Mouse (Mus musculus): ENCODE measurements at regions not wholly inside any gene's neighbourhood (a gene's known extent, or its start where the extent isn't known, plus 50 kb on each side); places are given as distances from the start of the nearest gene placed in this dataset.

DNA sequence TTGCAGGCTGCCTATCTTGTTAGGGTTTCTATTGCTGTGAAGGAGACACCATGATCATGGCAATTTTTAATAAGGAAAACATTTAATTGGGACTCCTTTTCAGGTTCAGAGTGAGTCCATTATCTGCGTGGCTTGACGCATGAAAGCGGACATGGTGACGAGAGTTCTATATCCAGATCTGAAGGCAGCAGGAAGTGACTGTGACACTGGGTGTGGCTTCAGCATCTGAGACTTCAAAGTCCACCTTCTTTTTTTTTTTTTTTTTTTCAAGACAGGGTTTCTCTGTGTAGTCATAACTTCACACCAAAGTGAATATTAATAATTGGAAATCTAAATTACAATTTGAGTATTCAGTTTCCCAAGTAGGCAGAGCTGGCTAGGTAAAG, 118.1 kb downstream of the Sptssa start:
- Histone ChIP-seq H3K79me2 (ENCODE audit: control insufficient read depth, insufficient read depth) (no peaks in the 10 kb centered on the region), H3ac (ENCODE audit: control insufficient read depth, insufficient read length, low read depth) (no peak overlapping the region), H3K79me3 (ENCODE audit: low read depth) (no peaks in the 10 kb centered on the region), H3K36me3 (ENCODE audit: control insufficient read depth, insufficient read depth) (no peaks in the 10 kb centered on the region), H3K27me3 (ENCODE audit: control insufficient read depth, insufficient read depth, insufficient read length) (no peaks in the 10 kb centered on the region), H3K4me3 (ENCODE audit: insufficient read depth, poor library complexity, severe bottlenecking) (no peak overlapping the region)
- TF ChIP-seq CEBPB (IDR thresholded peaks at IDR 0.05; ENCODE audit: low read depth) = no peak
- no peak for TF ChIP-seq CTCF (IDR thresholded peaks at IDR 0.05; ENCODE audit: control insufficient read depth, insufficient read depth, insufficient read length)
- TF ChIP-seq FOSL1 (IDR thresholded peaks at IDR 0.05; ENCODE audit: insufficient read depth, low read length, poor library complexity, severe bottlenecking) = no peak
- TF ChIP-seq MAX (IDR thresholded peaks at IDR 0.05) = no peak
- TF ChIP-seq USF1 (IDR thresholded peaks at IDR 0.05; ENCODE audit: low read depth) = no peak
- TF ChIP-seq MYOG (IDR thresholded peaks at IDR 0.05; ENCODE audit: control insufficient read depth, extremely low read depth, insufficient read length) = no peak
- TF ChIP-seq MYOD1 (IDR thresholded peaks at IDR 0.05; ENCODE audit: control insufficient read depth, insufficient read length, low read depth) = no peak

- H3ac ChIP-seq (ENCODE audit: control insufficient read depth, insufficient read length, low read depth) = no peak overlapping the region
- H3K79me2 ChIP-seq (ENCODE audit: control insufficient read depth, insufficient read depth) = no peaks in the 10 kb centered on the region
- H3K4me3 ChIP-seq (ENCODE audit: insufficient read depth, poor library complexity, severe bottlenecking) = no peak overlapping the region
- H3K36me3 ChIP-seq (ENCODE audit: control insufficient read depth, insufficient read depth) = no peaks in the 10 kb centered on the region
- no peaks in the 10 kb centered on the region for H3K79me3 ChIP-seq (ENCODE audit: low read depth)
- no peaks in the 10 kb centered on the region for H3K27me3 ChIP-seq (ENCODE audit: control insufficient read depth, insufficient read depth, insufficient read length)
- TF ChIP-seq USF1 (IDR thresholded peaks at IDR 0.05; ENCODE audit: low read depth) = no peak
These were observed 118.6 kb downstream of the Sptssa start for GRCm38 (mm10) chr12:54537690-54538319.

DNA sequence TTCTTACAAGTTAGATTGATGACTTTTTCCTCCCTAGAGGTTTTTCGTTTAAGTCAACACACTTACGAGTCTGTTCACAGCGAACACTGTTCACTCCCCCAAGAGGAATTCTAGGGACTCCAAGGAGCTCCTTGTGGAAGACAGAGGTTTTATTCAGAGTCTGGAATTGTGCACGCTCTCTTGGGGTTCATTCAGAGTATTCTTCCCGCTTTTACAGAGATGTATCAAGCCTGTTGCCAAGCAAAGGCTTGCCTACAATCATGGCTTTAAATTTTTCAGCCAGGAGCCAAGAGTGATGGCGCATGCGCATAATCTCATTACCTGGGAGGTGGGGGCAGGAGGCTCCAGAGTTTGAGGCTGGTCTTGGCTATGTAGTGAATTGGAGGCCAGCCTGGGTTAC, 119.4 kb downstream of the Sptssa start:
- H3K4me3 ChIP-seq (ENCODE audit: insufficient read depth, poor library complexity, severe bottlenecking) = no peak overlapping the region
- H3K79me3 ChIP-seq (ENCODE audit: low read depth) = no peaks in the 10 kb centered on the region
- H3K79me2 ChIP-seq (ENCODE audit: control insufficient read depth, insufficient read depth) = no peaks in the 10 kb centered on the region
- no peaks in the 10 kb centered on the region for H3K27me3 ChIP-seq (ENCODE audit: control insufficient read depth, insufficient read depth, insufficient read length)
- no peaks in the 10 kb centered on the region for H3K36me3 ChIP-seq (ENCODE audit: control insufficient read depth, insufficient read depth)
- no peak overlapping the region for H3ac ChIP-seq (ENCODE audit: control insufficient read depth, insufficient read length, low read depth)
- TF ChIP-seq CTCF (IDR thresholded peaks at IDR 0.05; ENCODE audit: control insufficient read depth, insufficient read depth, insufficient read length) = no peak
- no peak for TF ChIP-seq MAX (IDR thresholded peaks at IDR 0.05)
- no peak for TF ChIP-seq MYOG (IDR thresholded peaks at IDR 0.05; ENCODE audit: control insufficient read depth, extremely low read depth, insufficient read length)
- no peak for TF ChIP-seq MYOD1 (IDR thresholded peaks at IDR 0.05; ENCODE audit: control insufficient read depth, insufficient read length, low read depth)
- no peak for TF ChIP-seq CEBPB (IDR thresholded peaks at IDR 0.05; ENCODE audit: low read depth)
- TF ChIP-seq USF1 (IDR thresholded peaks at IDR 0.05; ENCODE audit: low read depth) = no peak
- TF ChIP-seq FOSL1 (IDR thresholded peaks at IDR 0.05; ENCODE audit: insufficient read depth, low read length, poor library complexity, severe bottlenecking) = no peak

GRCm38 (mm10) chr12:54535556-54536516, 120.5 kb downstream of the Sptssa start:
- Histone ChIP-seq H3K36me3 (ENCODE audit: control insufficient read depth, insufficient read depth) (no peaks in the 10 kb centered on the region), H3K4me3 (ENCODE audit: insufficient read depth, poor library complexity, severe bottlenecking) (no peak overlapping the region), H3K79me3 (ENCODE audit: low read depth) (no peaks in the 10 kb centered on the region), H3ac (ENCODE audit: control insufficient read depth, insufficient read length, low read depth) (no peak overlapping the region), H3K27me3 (ENCODE audit: control insufficient read depth, insufficient read depth, insufficient read length) (no peaks in the 10 kb centered on the region), H3K79me2 (ENCODE audit: control insufficient read depth, insufficient read depth) (no peaks in the 10 kb centered on the region)
- TF ChIP-seq MYOG (IDR thresholded peaks at IDR 0.05; ENCODE audit: control insufficient read depth, extremely low read depth, insufficient read length) (no peak), USF1 (IDR thresholded peaks at IDR 0.05; ENCODE audit: low read depth) (no peak), FOSL1 (IDR thresholded peaks at IDR 0.05; ENCODE audit: insufficient read depth, low read length, poor library complexity, severe bottlenecking) (no peak), MYOD1 (IDR thresholded peaks at IDR 0.05; ENCODE audit: control insufficient read depth, insufficient read length, low read depth) (no peak), CEBPB (IDR thresholded peaks at IDR 0.05; ENCODE audit: low read depth) (no peak), MAX (IDR thresholded peaks at IDR 0.05) (no peak), CTCF (IDR thresholded peaks at IDR 0.05; ENCODE audit: control insufficient read depth, insufficient read depth, insufficient read length) (no peak)

DNA sequence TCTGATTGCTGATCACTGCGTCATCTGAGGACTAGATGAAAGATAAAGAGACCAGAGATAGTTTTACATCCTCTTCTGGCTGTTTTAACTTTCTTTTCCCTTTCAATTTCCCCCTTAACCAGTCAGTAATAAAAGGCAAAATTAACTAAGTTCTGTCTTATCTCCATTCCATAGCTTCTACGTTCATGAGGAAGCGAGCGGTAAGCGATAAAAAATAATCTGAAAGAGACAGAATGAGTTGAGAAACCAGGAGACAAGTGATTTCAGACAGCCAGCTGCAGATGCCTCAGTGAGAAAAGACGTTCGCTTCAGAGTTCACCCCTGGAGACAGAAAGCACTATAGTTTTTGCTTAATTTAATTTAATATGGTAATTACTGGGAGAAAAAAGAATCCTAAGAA, 121.5 kb downstream of the Sptssa start:
- TF ChIP-seq CEBPB (IDR thresholded peaks at IDR 0.05; ENCODE audit: low read depth) (no peak), FOSL1 (IDR thresholded peaks at IDR 0.05; ENCODE audit: insufficient read depth, low read length, poor library complexity, severe bottlenecking) (no peak), MYOD1 (IDR thresholded peaks at IDR 0.05; ENCODE audit: control insufficient read depth, insufficient read length, low read depth) (no peak), MYOG (IDR thresholded peaks at IDR 0.05; ENCODE audit: control insufficient read depth, extremely low read depth, insufficient read length) (no peak), MAX (IDR thresholded peaks at IDR 0.05) (no peak), USF1 (IDR thresholded peaks at IDR 0.05; ENCODE audit: low read depth) (no peak), CTCF (IDR thresholded peaks at IDR 0.05; ENCODE audit: control insufficient read depth, insufficient read depth, insufficient read length) (no peak)
- H3K4me3 ChIP-seq (ENCODE audit: insufficient read depth, poor library complexity, severe bottlenecking) = no peak overlapping the region
- H3K79me3 ChIP-seq (ENCODE audit: low read depth) = no peaks in the 10 kb centered on the region
- no peak overlapping the region for H3ac ChIP-seq (ENCODE audit: control insufficient read depth, insufficient read length, low read depth)
- H3K27me3 ChIP-seq (ENCODE audit: control insufficient read depth, insufficient read depth, insufficient read length) = no peaks in the 10 kb centered on the region
- H3K79me2 ChIP-seq (ENCODE audit: control insufficient read depth, insufficient read depth) = no peaks in the 10 kb centered on the region
- H3K36me3 ChIP-seq (ENCODE audit: control insufficient read depth, insufficient read depth) = no peaks in the 10 kb centered on the region
